Mouse (Mus musculus): Measurements from ENCODE around the gene Cntn4.

Gene Cntn4

GRCm38 (mm10) chr6:106466267-106467029 lies 789.0 kb downstream of the Cntn4 start:
- DNase-seq: no peak

- DNase-seq: no peak
Measured at GRCm38 (mm10) chr6:106471840-106472608, 794.6 kb downstream of the Cntn4 start.

GRCm38 (mm10) chr6:106473871-106474270 lies 796.4 kb downstream of the Cntn4 start:
- DNase-seq: no peak

- no peak for DNase-seq
Measured at GRCm38 (mm10) chr6:106481533-106481932, 804.1 kb downstream of the Cntn4 start.

- DNase-seq: no peak
Measured at GRCm38 (mm10) chr6:106496303-106496702, 818.8 kb downstream of the Cntn4 start.

GRCm38 (mm10) chr6:106499166-106499565 lies 821.7 kb downstream of the Cntn4 start:
- no peak for DNase-seq

- no peak for DNase-seq
Measured at GRCm38 (mm10) chr6:106503961-106504360, 826.5 kb downstream of the Cntn4 start.

- DNase-seq: no peak
Measured at GRCm38 (mm10) chr6:106520367-106520766, 842.9 kb downstream of the Cntn4 start.

- DNase-seq: no peak
Measured at GRCm38 (mm10) chr6:106543500-106543899, 866.0 kb downstream of the Cntn4 start.

GRCm38 (mm10) chr6:106561649-106562048 lies 884.2 kb downstream of the Cntn4 start:
- no peak for DNase-seq

GRCm38 (mm10) chr6:106565316-106565715 lies 887.9 kb downstream of the Cntn4 start:
- no peak for DNase-seq

- DNase-seq: no peak
Measured at GRCm38 (mm10) chr6:106565769-106566459, 888.5 kb downstream of the Cntn4 start.

- peak; percentile 6 to 9 for DNase-seq
Measured at GRCm38 (mm10) chr6:106566929-106567621, 889.6 kb downstream of the Cntn4 start.

GRCm38 (mm10) chr6:106580124-106580523 lies 902.7 kb downstream of the Cntn4 start:
- no peak for DNase-seq

- DNase-seq: no peak
Measured at GRCm38 (mm10) chr6:106593756-106594155, 916.3 kb downstream of the Cntn4 start.

- no peak for DNase-seq
Measured at GRCm38 (mm10) chr6:106617081-106617480, 939.6 kb downstream of the Cntn4 start.

- peak in 1 of 2 experiments; percentile 9 for DNase-seq
Measured at GRCm38 (mm10) chr6:106621188-106621749, 943.8 kb downstream of the Cntn4 start.

- no peak for DNase-seq
Measured at GRCm38 (mm10) chr6:106643026-106643425, 965.6 kb downstream of the Cntn4 start.

- peak; percentile 57 to 73 for DNase-seq
Measured at GRCm38 (mm10) chr6:106645496-106646211, 968.2 kb downstream of the Cntn4 start.

GRCm38 (mm10) chr6:106646945-106647344 lies 969.5 kb downstream of the Cntn4 start:
- DNase-seq: no peak

GRCm38 (mm10) chr6:106663780-106664651 lies 986.6 kb downstream of the Cntn4 start:
- DNase-seq: peak; percentile 19 to 25
